Mouse (Mus musculus) lung, adult 2 months (tissue): ENCODE measurements around the gene Alcam.

Experiments used
- CTCF ChIP-seq: fragments of 200-500 bp; IDR thresholded peaks from 2 replicates; pipeline ENCODE4 v1.5.1; 2011; ENCODE audit warnings: mild to moderate bottlenecking, low read length, control low read depth; ENCODE audit not compliant: insufficient read depth
- POLR2A ChIP-seq: fragments of 200-500 bp; IDR thresholded peaks from 2 replicates; pipeline ENCODE4 v1.6.1; 2011; ENCODE audit warnings: low read depth, mild to moderate bottlenecking, control low read depth, low read length, borderline replicate concordance; ENCODE audit errors: extremely low read depth

DNA sequence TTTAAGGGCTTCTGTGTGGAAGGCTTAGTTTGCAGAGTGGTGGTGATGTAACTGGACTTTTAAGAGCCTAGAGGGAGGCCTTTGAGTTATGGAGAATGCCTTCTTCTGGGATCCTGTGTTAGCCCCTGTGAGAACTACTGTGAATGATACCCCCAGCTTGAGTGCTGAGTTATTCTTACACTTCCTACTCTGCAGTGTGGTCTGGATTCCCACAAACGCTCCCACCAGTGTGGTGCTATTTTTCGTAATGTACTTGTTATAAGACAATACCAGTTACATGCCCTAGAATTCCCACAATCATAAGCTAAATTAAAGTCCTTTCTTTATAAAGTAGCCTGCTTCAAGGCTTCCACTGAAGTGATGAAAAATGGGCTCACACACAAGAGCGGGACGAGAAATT is 87.0 kb downstream of the Alcam start:
- TF ChIP-seq CTCF (no peak), POLR2A (no peak)
